Mouse (Mus musculus) testis, adult 2 months (tissue): ENCODE results near the gene Ccne1. TPM values are rescaled to one million over a fixed set of nuclear protein-coding genes. Genes with fewer than 3 reads are reported as not detected.
A peak's percentile ranks its signal among the peaks of the same experiment; 100 is the strongest.

ENCODE experiments used
- H3K27ac ChIP-seq: fragments of 200-500 bp; 2 replicates; pipeline ENCODE4 v1.5.1; 2012; ENCODE audit warnings: low read depth, low read length; ENCODE audit not compliant: control insufficient read depth, insufficient read depth
- H3K27me3 ChIP-seq: fragments of 200-500 bp; 2 replicates; pipeline ENCODE4 v1.6.1; 2012; ENCODE audit warnings: mild to moderate bottlenecking, low read length, moderate library complexity; ENCODE audit not compliant: control insufficient read depth, insufficient read depth
- H3K36me3 ChIP-seq: fragments of 200-500 bp; 2 replicates; pipeline ENCODE4 v1.6.1; 2012; ENCODE audit warnings: mild to moderate bottlenecking, low read length; ENCODE audit not compliant: control insufficient read depth, insufficient read depth
- H3K4me1 ChIP-seq: fragments of 200-500 bp; 2 replicates; pipeline ENCODE4 v1.6.1; 2012; ENCODE audit warnings: low read length; ENCODE audit not compliant: control insufficient read depth, insufficient read depth
- H3K4me3 ChIP-seq: fragments of 200-500 bp; 2 replicates; pipeline ENCODE4 v1.5.1; 2012; ENCODE audit warnings: low read depth, mild to moderate bottlenecking, low read length, moderate library complexity, mixed read lengths; ENCODE audit not compliant: control insufficient read depth
- CTCF ChIP-seq: fragments of 200-500 bp; IDR thresholded peaks from 2 replicates; pipeline ENCODE4 v1.5.1; 2012; ENCODE audit warnings: low read depth, mild to moderate bottlenecking, inconsistent platforms, low read length, moderate library complexity; ENCODE audit not compliant: control insufficient read depth, insufficient read depth, insufficient replicate concordance
- POLR2A ChIP-seq: fragments of 200-500 bp; IDR thresholded peaks from 2 replicates; pipeline ENCODE4 v1.6.1; 2012; ENCODE audit warnings: low read depth, mild to moderate bottlenecking, inconsistent platforms, low read length, moderate library complexity; ENCODE audit not compliant: control insufficient read depth
- polyA plus RNA-seq: library from polyadenylated mRNA; depleted of rRNA; stranded (reverse); fragments of >200 nt; gene quantifications from 2 replicates; pipeline ENCODE4 v1.2.3, GENCODE M21; 2012; rRNA removed

Ccne1 gene
- polyA plus RNA-seq, 1 experiment, result 5.7 TPM

DNA sequence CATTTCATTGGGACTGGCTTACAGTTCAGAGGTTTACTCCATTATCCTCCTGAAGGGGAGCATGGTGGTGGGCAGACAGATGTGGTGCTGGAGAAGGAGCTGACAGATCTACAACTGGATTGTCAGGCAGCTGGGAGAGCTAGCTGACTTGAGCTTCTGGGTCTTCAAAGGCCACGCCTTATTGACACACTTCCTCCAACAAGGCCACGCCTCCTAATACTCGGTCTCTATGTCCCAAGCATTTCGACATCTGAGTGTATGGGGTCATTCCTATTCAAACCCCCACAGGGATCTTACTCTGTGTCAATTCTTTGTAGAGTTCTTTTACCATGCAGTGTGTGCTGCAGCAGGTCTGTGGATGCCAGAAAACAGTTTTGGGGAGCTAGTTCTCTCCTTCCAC is 42.9 kb downstream of the Ccne1 start:
- no peaks in the 10 kb centered on the region for H3K36me3 ChIP-seq
- peaks cover 8% of the 10 kb centered on the region for H3K4me1 ChIP-seq
- TF ChIP-seq CTCF (no peak), POLR2A (no peak)
- H3K4me3 ChIP-seq, result no peak overlapping the region
- no peak overlapping the region for H3K27ac ChIP-seq
- no peaks in the 10 kb centered on the region for H3K27me3 ChIP-seq

DNA sequence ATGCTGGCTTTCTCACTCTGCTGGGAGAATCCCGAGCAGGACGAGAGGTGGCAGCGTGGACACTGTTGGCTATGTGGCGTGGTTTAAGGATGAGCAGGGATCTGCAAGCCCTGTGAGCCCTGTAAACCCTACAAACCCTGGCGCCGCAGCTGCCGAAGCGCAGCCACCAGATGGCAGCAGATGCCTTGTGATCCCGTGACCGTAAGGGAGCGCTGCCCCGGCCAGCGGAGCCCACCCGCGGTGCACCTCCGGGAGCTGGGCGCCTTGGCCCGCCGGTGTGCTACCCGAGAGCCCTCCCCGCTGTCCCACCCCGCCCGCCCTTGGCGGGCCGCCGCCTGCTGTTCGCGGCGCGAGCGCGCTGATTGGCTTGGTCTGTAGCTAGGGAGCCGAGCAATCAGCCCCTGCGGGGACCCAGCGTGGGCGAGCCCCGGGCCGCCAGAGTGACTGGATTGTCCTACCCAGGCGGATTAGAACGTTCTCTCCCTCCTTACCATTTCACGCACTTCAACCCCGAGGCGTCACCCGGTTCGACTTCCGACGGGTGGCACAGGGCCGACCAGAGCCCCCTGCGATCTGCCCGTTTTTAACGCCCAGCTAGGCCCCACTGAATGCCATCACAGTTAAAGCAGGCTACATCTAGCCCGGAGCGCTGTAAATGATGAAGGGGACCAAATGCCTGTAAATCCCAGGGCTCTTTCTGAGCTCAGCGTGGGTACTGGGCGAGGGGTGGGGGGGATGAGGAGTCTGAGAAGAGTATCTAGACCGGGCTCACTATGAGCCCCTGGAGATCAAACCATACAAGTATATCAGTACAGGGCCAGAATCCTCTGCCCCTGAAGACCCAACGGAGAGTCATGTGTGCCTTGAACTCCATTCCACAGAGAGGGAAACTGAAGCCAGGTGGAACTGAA is 46.0 kb downstream of the Ccne1 start:
- TF ChIP-seq CTCF (peak; percentile 76; the same call in 1 of the 2 replicates), POLR2A (0 out of 2 replicates have a peak, but pooled peaks have one; percentile 25)
- H3K36me3 ChIP-seq, result no peaks in the 10 kb centered on the region
- peak overlapping the region; percentile 71 for H3K4me3 ChIP-seq
- H3K4me1 ChIP-seq, result peaks cover 6% of the 10 kb centered on the region
- no peaks in the 10 kb centered on the region for H3K27me3 ChIP-seq
- H3K27ac ChIP-seq, result peak overlapping the region; percentile 40

- TF ChIP-seq POLR2A (no peak), CTCF (no peak)
- Histone ChIP-seq H3K4me3 (no peak overlapping the region), H3K27ac (no peak overlapping the region), H3K4me1 (peaks cover 6% of the 10 kb centered on the region), H3K27me3 (no peaks in the 10 kb centered on the region), H3K36me3 (no peaks in the 10 kb centered on the region)
Measured at GRCm38 (mm10) chr7:38059636-38060330, 47.6 kb downstream of the Ccne1 start.

DNA sequence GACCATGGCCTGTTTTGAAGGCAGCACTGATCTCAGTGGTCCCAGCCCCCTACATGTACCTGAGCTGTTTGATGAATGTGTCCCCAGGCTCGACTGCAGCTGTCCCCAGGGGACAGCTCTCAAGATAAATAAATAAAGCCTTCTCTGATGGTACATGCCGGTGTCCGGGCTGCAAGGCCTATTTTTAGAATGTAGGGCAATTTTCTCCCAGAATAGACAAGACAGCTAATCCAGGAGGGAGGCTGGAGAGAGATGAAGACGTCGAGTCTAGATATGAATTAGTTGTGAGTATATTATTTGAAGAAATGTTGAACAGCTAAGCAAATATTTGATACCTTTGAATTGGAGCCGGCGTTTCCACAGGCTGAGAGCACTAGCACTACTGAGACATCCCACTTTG is 48.2 kb downstream of the Ccne1 start:
- no peaks in the 10 kb centered on the region for H3K27me3 ChIP-seq
- TF ChIP-seq CTCF (no peak), POLR2A (no peak)
- H3K4me3 ChIP-seq, result no peak overlapping the region
- H3K27ac ChIP-seq, result no peak overlapping the region
- peaks cover 6% of the 10 kb centered on the region for H3K4me1 ChIP-seq
- no peaks in the 10 kb centered on the region for H3K36me3 ChIP-seq

- Histone ChIP-seq H3K27me3 (no peaks in the 10 kb centered on the region), H3K36me3 (no peaks in the 10 kb centered on the region), H3K4me3 (no peak overlapping the region), H3K27ac (no peak overlapping the region), H3K4me1 (peaks cover 2% of the 10 kb centered on the region; the same call in 1 of the 2 replicates)
- no peak for TF ChIP-seq POLR2A
- no peak for TF ChIP-seq CTCF
Measured at GRCm38 (mm10) chr7:38055996-38056395, 51.3 kb downstream of the Ccne1 start.

- no peak overlapping the region for H3K27ac ChIP-seq
- no peaks in the 10 kb centered on the region for H3K27me3 ChIP-seq
- H3K4me3 ChIP-seq, result no peak overlapping the region
- H3K36me3 ChIP-seq, result no peaks in the 10 kb centered on the region
- H3K4me1 ChIP-seq, result no peaks in the 10 kb centered on the region
- TF ChIP-seq POLR2A, result no peak
- TF ChIP-seq CTCF, result no peak
Measured at GRCm38 (mm10) chr7:38054246-38054645, 53.1 kb downstream of the Ccne1 start.

Other genes with a start within 250 kb of the Ccne1 start
- 50.4 and 59.4 TPM in 2 replicates for gene Uri1, start 84.0 kb downstream of the Ccne1 start, polyA plus RNA-seq
- gene 1600014C10Rik, start 75.7 kb upstream of the Ccne1 start, polyA plus RNA-seq, result 1.9 and 3.1 TPM in 2 replicates
- gene Plekhf1, start 120.5 kb upstream of the Ccne1 start, polyA plus RNA-seq, result 2.7 and 2.8 TPM in 2 replicates
- gene Pop4, start 163.9 kb upstream of the Ccne1 start, polyA plus RNA-seq, result 12.5 and 14.0 TPM in 2 replicates